In the genomic region with DNA sequence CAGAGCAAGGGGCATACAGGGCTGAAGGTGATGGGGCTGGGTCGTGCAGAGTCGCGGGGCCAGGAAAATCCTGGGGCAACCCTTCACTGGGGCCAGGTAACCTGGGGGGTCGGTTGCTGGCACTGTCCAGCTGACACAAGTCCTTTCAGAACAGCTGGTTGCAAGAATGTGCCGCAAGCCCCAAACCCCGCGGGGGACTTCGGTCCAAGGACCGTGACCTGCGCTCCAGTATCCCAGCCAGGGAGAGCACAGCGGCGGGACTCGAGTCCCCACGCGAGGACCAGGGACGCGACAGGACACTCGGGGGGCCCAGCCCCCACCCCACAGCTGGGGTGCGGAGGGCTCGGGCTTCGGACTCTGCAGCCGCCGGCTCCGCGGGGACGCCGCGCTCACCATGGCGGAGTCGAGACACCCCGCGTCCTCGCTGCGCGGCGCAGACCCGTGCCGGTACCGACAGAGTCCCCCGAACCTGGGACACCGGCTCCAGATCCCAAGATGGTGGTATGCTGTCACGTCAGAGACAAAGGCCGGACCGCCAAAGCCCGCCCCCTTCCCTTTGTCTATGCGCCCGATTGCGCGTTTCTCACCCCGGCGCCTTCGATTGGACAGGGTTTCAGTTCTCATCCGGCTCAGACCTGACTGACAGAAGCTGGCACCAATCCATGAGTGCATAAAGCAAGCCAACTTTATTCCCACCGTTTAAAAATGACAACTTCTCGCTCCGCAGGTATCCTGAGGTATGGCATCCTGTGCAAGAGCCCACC, we compare ENCODE assay signal across 8 mouse cellular contexts. TPM values are rescaled to one million over a fixed set of nuclear protein-coding genes. Genes with fewer than 3 reads are reported as not detected.
A peak's percentile ranks its signal among the peaks of the same experiment; 100 is the strongest.
DNase-seq lines count a peak whose midpoint lies in the region; ATAC-seq lines count a peak whose summit lies in the region.

A gene (minus strand): TSS at position 493 of the 764 bp plus-strand sequence.

- WGBS in forebrain, embryonic 11.5 days: under 1% methylated on average over 56 of the region's 56 CpGs
- whole genome bisulfite sequencing in heart, embryonic 15.5 days: under 1% methylated on average over 56 of the region's 56 CpGs
- under 1% methylated on average over 56 of the region's 56 CpGs for WGBS in liver, embryonic 12.5 days (ENCODE audit: insufficient replicate concordance)

- no peaks in the 10 kb centered on the region for H3K27me3 ChIP-seq in forebrain, embryonic 11.5 days (ENCODE audit: control insufficient read depth, insufficient read depth, low read length)
- no peaks in the 10 kb centered on the region for H3K27me3 ChIP-seq in heart, embryonic 15.5 days
- no peaks in the 10 kb centered on the region for H3K27me3 ChIP-seq in liver, embryonic 12.5 days (replicated peaks)
- no peaks in the 10 kb centered on the region for H3K27me3 ChIP-seq in splenic B cell, adult 2 months (ENCODE audit: control insufficient read depth, insufficient read depth, low read length, poor library complexity, severe bottlenecking)

- peaks cover 7% of the 10 kb centered on the region; the same call in 1 of the 2 replicates for H3K4me1 ChIP-seq in forebrain, embryonic 11.5 days (replicated peaks; ENCODE audit: control insufficient read depth, insufficient read depth, low read length)
- H3K4me1 ChIP-seq in heart, embryonic 15.5 days (replicated peaks): peaks cover 9% of the 10 kb centered on the region
- peaks cover 12% of the 10 kb centered on the region for H3K4me1 ChIP-seq in liver, embryonic 12.5 days

- H3K27ac ChIP-seq in forebrain, embryonic 11.5 days (ENCODE audit: low read depth, low read length): peak within 1 kb of the TSS; percentile 70; the same call in 1 of the 2 replicates
- H3K27ac ChIP-seq in heart, embryonic 15.5 days: peak within 1 kb of the TSS; percentile 76
- H3K27ac ChIP-seq in liver, embryonic 12.5 days: peak within 1 kb of the TSS; percentile 23; the same call in 1 of the 2 replicates

- peak; percentile 93 to 94 for DNase-seq in CD8-positive naive resting alpha-beta T cell, adult 2 months (ENCODE audit: low read depth in 2 of 2, low spot score in 2 of 2)
- DNase-seq in c-Kit-positive CD71-positive TER-119-positive erythroid progenitor cells, embryonic 14.5 days (ENCODE audit: low spot score): peak; percentile 90
- DNase-seq in forebrain, embryonic 11.5 days (ENCODE audit: low spot score): peak; percentile 97
- peak; percentile 96 for DNase-seq in kidney, postnatal 14 days
- peak; percentile 98 for DNase-seq in naive thymus-derived CD4-positive, alpha-beta T cell, adult 2 months (ENCODE audit: low read depth)
- peak; percentile 97 for DNase-seq in splenic B cell, adult 2 months (ENCODE audit: low read depth, low spot score)

- peak; percentile 99 for ATAC-seq in forebrain, embryonic 11.5 days (replicated peaks; ENCODE audit: low FRiP score)
- peak; percentile 99 for ATAC-seq in heart, embryonic 15.5 days (replicated peaks; ENCODE audit: insufficient number of reproducible peaks, insufficient read depth, low FRiP score, low read depth)
- peak; percentile 97 for ATAC-seq in liver, embryonic 12.5 days

- H3K9ac ChIP-seq in forebrain, embryonic 11.5 days (ENCODE audit: low read length): peak within 1 kb of the TSS; percentile 99
- H3K9ac ChIP-seq in heart, embryonic 15.5 days: peak within 1 kb of the TSS; percentile 92
- H3K9ac ChIP-seq in liver, embryonic 12.5 days: peak within 1 kb of the TSS; percentile 72

- peaks cover 8% of the 10 kb centered on the region for H3K36me3 ChIP-seq in forebrain, embryonic 11.5 days (ENCODE audit: control insufficient read depth, insufficient read depth, low read length)
- H3K36me3 ChIP-seq in heart, embryonic 15.5 days: peaks cover 20% of the 10 kb centered on the region
- peaks cover 23% of the 10 kb centered on the region for H3K36me3 ChIP-seq in liver, embryonic 12.5 days
- peaks cover 7% of the 10 kb centered on the region; the same call in 1 of the 2 replicates for H3K36me3 ChIP-seq in splenic B cell, adult 2 months (ENCODE audit: control insufficient read depth, insufficient read depth, low read length, poor library complexity, severe bottlenecking)

- peak within 1 kb of the TSS; percentile 87 for H3K4me2 ChIP-seq in forebrain, embryonic 11.5 days (ENCODE audit: low read depth, low read length, severe bottlenecking)
- peak within 1 kb of the TSS; percentile 84 for H3K4me2 ChIP-seq in heart, embryonic 15.5 days
- peak within 1 kb of the TSS; percentile 80 for H3K4me2 ChIP-seq in liver, embryonic 12.5 days

- peaks cover 4% of the 10 kb centered on the region for H3K9me3 ChIP-seq in forebrain, embryonic 11.5 days (ENCODE audit: control insufficient read depth, low read length)
- H3K9me3 ChIP-seq in heart, embryonic 15.5 days (replicated peaks): no peaks in the 10 kb centered on the region; the same call in 1 of the 2 replicates
- H3K9me3 ChIP-seq in liver, embryonic 12.5 days (replicated peaks): peaks cover 11% of the 10 kb centered on the region

- peak within 1 kb of the TSS; percentile 93 for H3K4me3 ChIP-seq in forebrain, embryonic 11.5 days (ENCODE audit: low read depth, low read length)
- peak within 1 kb of the TSS; percentile 88 for H3K4me3 ChIP-seq in heart, embryonic 15.5 days
- H3K4me3 ChIP-seq in liver, embryonic 12.5 days: peak within 1 kb of the TSS; percentile 68

RNA-seq across cellular contexts. Expression of the gene that starts here (rescaled TPM):
- 30.2 and 33.4 TPM in 2 replicates for polyA plus RNA-seq in forebrain, embryonic 11.5 days (2014; fragmentation: Nextera tagmentation; extraction: Ambion mirVana)
- polyA plus RNA-seq in heart, embryonic 15.5 days (2015; fragmentation: Nextera tagmentation; extraction: Ambion mirVana): 10.8 and 14.2 TPM in 2 replicates
- 4.9 and 5.0 TPM in 2 replicates for polyA plus RNA-seq in liver, embryonic 12.5 days (2016; fragmentation: Nextera tagmentation; extraction: Ambion mirVana)

Comparison
In these comparisons a context has a peak if more than half of its experiments do, and no peak if none do; other contexts are left out.
1. Peak in every context shown above with its lines: DNase-seq, ATAC-seq, H3K4me3 ChIP-seq and H3K27ac ChIP-seq.
2. H3K27ac ChIP-seq: peak in every context shown above with its lines; median percentile 76 in heart, embryonic 15.5 days; 70 in forebrain, embryonic 11.5 days; 23 in liver, embryonic 12.5 days.